Mouse (Mus musculus) forebrain, postnatal 0 days (tissue): ENCODE measurements around the gene Efnb3. TPM values are rescaled to one million over a fixed set of nuclear protein-coding genes. Genes with fewer than 3 reads are reported as not detected.

Experiments used
- ATAC-seq: fragments of 200-750 bp; cut with Nextera tagmentation; 2 replicates; pipeline ENCODE4 v1.8.0; 2017; ENCODE audit warnings: mild to moderate bottlenecking, moderate library complexity
- DNase-seq: peaks from one replicate; pipeline ENCODE4 v3.0.0-alpha.2; 2015
- H3K27ac ChIP-seq: fragments of 300-500 bp; sonication (generic); 2 replicates; pipeline ENCODE4 v1.5.1; 2014; ENCODE audit warnings: low read depth, mild to moderate bottlenecking, antibody characterized with exemption, low read length, moderate library complexity, mixed read lengths
- H3K27me3 ChIP-seq: fragments of 300-500 bp; sonication (generic); 2 replicates; pipeline ENCODE4 v1.6.1; 2014; ENCODE audit warnings: mild to moderate bottlenecking, low read length, mixed read lengths; ENCODE audit not compliant: insufficient read depth
- H3K36me3 ChIP-seq: fragments of 300-500 bp; sonication (generic); 2 replicates; pipeline ENCODE4 v1.6.1; 2014; ENCODE audit warnings: mild to moderate bottlenecking, moderate library complexity; ENCODE audit not compliant: insufficient read depth
- H3K4me1 ChIP-seq: fragments of 300-500 bp; sonication (generic); 2 replicates; pipeline ENCODE4 v1.6.1; 2014; ENCODE audit warnings: antibody characterized with exemption; ENCODE audit not compliant: insufficient read depth
- H3K4me2 ChIP-seq: fragments of 300-500 bp; sonication (generic); 2 replicates; pipeline ENCODE4 v1.6.1; 2014; ENCODE audit warnings: low read depth, mild to moderate bottlenecking, moderate library complexity
- H3K4me3 ChIP-seq: fragments of 300-500 bp; sonication (generic); 2 replicates; pipeline ENCODE4 v1.5.1; 2014; ENCODE audit warnings: low read depth, low read length, mixed read lengths
- H3K9ac ChIP-seq: fragments of 300-500 bp; sonication (generic); 2 replicates; pipeline ENCODE4 v1.6.1; 2014; ENCODE audit warnings: mild to moderate bottlenecking
- H3K9me3 ChIP-seq: fragments of 300-500 bp; sonication (generic); 2 replicates; pipeline ENCODE4 v1.6.1; 2016; ENCODE audit warnings: low read length
- CTCF ChIP-seq: sonication (generic); IDR thresholded peaks from 2 replicates; pipeline ENCODE4 v1.5.1; 2016; ENCODE audit warnings: antibody characterized with exemption, control low read depth, low read depth
- WGBS: fragments of 180-500 bp; shearing (Covaris S2); extraction: QIAGEN DNeasy Blood & Tissue Kit; methylation state at CpG from one replicate; pipeline ENCODE4 v1.1.7; 2014; 5-methylcytosine and 5-hydroxymethylcytosine counted together
- polyA plus RNA-seq: library from polyadenylated mRNA; unstranded; fragments of >200 nt; fragmentation: Nextera tagmentation; extraction: Ambion mirVana; gene quantifications from 2 replicates; pipeline ENCODE4 v1.2.1, GENCODE M21; 2015
- total RNA-seq: library from RNA; depleted of rRNA; stranded (reverse); fragments of >200 nt; gene quantifications from 2 replicates; pipeline ENCODE4 v1.2.3, GENCODE M21; 2014

Gene Efnb3
- total and polyA plus RNA-seq, 2 experiments from 2014 or later: 171 to 184 TPM

GRCm38 (mm10) chr11:69592799-69593198, 32.8 kb upstream of the Efnb3 start:
- peak overlapping the region; percentile 10; the same call in 1 of the 2 replicates for H3K27ac ChIP-seq

GRCm38 (mm10) chr11:69591899-69592637, 32.1 kb upstream of the Efnb3 start:
- peak; percentile 77 for DNase-seq
- no peak for TF ChIP-seq CTCF
- H3K9ac ChIP-seq: no peak overlapping the region
- no peaks in the 10 kb centered on the region for H3K4me1 ChIP-seq
- no peak overlapping the region for H3K4me3 ChIP-seq
- ATAC-seq: peak; percentile 95
- H3K27ac ChIP-seq: peak overlapping the region; percentile 62
- H3K9me3 ChIP-seq: no peaks in the 10 kb centered on the region
- H3K27me3 ChIP-seq: no peaks in the 10 kb centered on the region
- H3K4me2 ChIP-seq: no peak overlapping the region
- H3K36me3 ChIP-seq: peaks cover 51% of the 10 kb centered on the region
- WGBS: 28% methylated on average over 7 of the region's 7 CpGs

More at GRCm38 (mm10) chr11:69592799-69593198, 32.8 kb upstream of the Efnb3 start:
- Histone ChIP-seq H3K4me3 (no peak overlapping the region), H3K4me2 (no peak overlapping the region), H3K36me3 (peaks cover 44% of the 10 kb centered on the region), H3K4me1 (no peaks in the 10 kb centered on the region), H3K9me3 (no peaks in the 10 kb centered on the region), H3K9ac (no peak overlapping the region), H3K27me3 (no peaks in the 10 kb centered on the region)
- DNase-seq (no peak), ATAC-seq (no peak)
- 72% methylated on average over 4 of the region's 4 CpGs for WGBS
- no peak for TF ChIP-seq CTCF

GRCm38 (mm10) chr11:69591424-69591823, 31.4 kb upstream of the Efnb3 start:
- Histone ChIP-seq H3K4me3 (no peak overlapping the region), H3K27ac (peak overlapping the region; percentile 62; the same call in 1 of the 2 replicates), H3K9ac (no peak overlapping the region), H3K9me3 (no peaks in the 10 kb centered on the region), H3K4me1 (no peaks in the 10 kb centered on the region), H3K4me2 (no peak overlapping the region), H3K36me3 (peaks cover 52% of the 10 kb centered on the region), H3K27me3 (no peaks in the 10 kb centered on the region)
- DNase-seq: no peak
- no peak for TF ChIP-seq CTCF
- 92% methylated on average over 3 of the region's 3 CpGs for WGBS
- no peak for ATAC-seq

GRCm38 (mm10) chr11:69590622-69591021, 30.6 kb upstream of the Efnb3 start:
- Histone ChIP-seq H3K4me3 (no peak overlapping the region), H3K9ac (no peak overlapping the region), H3K9me3 (no peaks in the 10 kb centered on the region), H3K27me3 (no peaks in the 10 kb centered on the region), H3K36me3 (peaks cover 51% of the 10 kb centered on the region), H3K27ac (no peak overlapping the region), H3K4me2 (no peak overlapping the region), H3K4me1 (no peaks in the 10 kb centered on the region)
- DNase-seq (no peak), ATAC-seq (no peak)
- no peak for TF ChIP-seq CTCF
- WGBS: 96% methylated on average over 8 of the region's 8 CpGs

GRCm38 (mm10) chr11:69589207-69589834, 29.3 kb upstream of the Efnb3 start:
- Histone ChIP-seq H3K4me2 (no peak overlapping the region), H3K27me3 (no peaks in the 10 kb centered on the region), H3K4me1 (no peaks in the 10 kb centered on the region), H3K4me3 (no peak overlapping the region), H3K27ac (no peak overlapping the region), H3K9me3 (no peaks in the 10 kb centered on the region), H3K9ac (no peak overlapping the region), H3K36me3 (peaks cover 46% of the 10 kb centered on the region)
- no peak for ATAC-seq
- DNase-seq: no peak
- WGBS: 94% methylated on average over 22 of the region's 22 CpGs
- TF ChIP-seq CTCF: no peak

GRCm38 (mm10) chr11:69585718-69586325, 25.8 kb upstream of the Efnb3 start:
- no peak for TF ChIP-seq CTCF
- ATAC-seq (no peak), DNase-seq (no peak)
- Histone ChIP-seq H3K9me3 (no peaks in the 10 kb centered on the region), H3K9ac (no peak overlapping the region), H3K4me3 (no peak overlapping the region), H3K4me2 (no peak overlapping the region), H3K36me3 (peaks cover 38% of the 10 kb centered on the region), H3K27me3 (no peaks in the 10 kb centered on the region), H3K27ac (no peak overlapping the region), H3K4me1 (no peaks in the 10 kb centered on the region)
- 80% methylated on average over 7 of the region's 7 CpGs for WGBS

- 89% methylated on average over 13 of the region's 13 CpGs for WGBS
- DNase-seq: no peak
Observed at GRCm38 (mm10) chr11:69584937-69585336, 24.9 kb upstream of the Efnb3 start.

More at GRCm38 (mm10) chr11:69584937-69585336, 24.9 kb upstream of the Efnb3 start:
- ATAC-seq: no peak
- no peak overlapping the region for H3K9ac ChIP-seq
- no peak overlapping the region for H3K27ac ChIP-seq
- H3K9me3 ChIP-seq: no peaks in the 10 kb centered on the region
- H3K4me3 ChIP-seq: no peak overlapping the region
- no peak for TF ChIP-seq CTCF
- no peaks in the 10 kb centered on the region for H3K27me3 ChIP-seq
- no peaks in the 10 kb centered on the region for H3K4me1 ChIP-seq
- peaks cover 30% of the 10 kb centered on the region for H3K36me3 ChIP-seq
- H3K4me2 ChIP-seq: no peak overlapping the region
